Mouse (Mus musculus): ENCODE results near the gene Gm28374.

Gene Gm28374

GRCm38 (mm10) chr19:6057313-6058096, 24.6 kb downstream of the Gm28374 start, which contains the start of the genes Mrpl49 and Fau:
Mrpl49 (minus strand) TSS chr19:6057785.
Fau (plus strand) TSS chr19:6057844.
- peak; percentile 98 to 99 for DNase-seq (ENCODE audit: low spot score in 2 of 2)

- no peak for DNase-seq (ENCODE audit: low spot score in 2 of 2)
Observed at GRCm38 (mm10) chr19:6056696-6057095, 25.4 kb downstream of the Gm28374 start.

DNA sequence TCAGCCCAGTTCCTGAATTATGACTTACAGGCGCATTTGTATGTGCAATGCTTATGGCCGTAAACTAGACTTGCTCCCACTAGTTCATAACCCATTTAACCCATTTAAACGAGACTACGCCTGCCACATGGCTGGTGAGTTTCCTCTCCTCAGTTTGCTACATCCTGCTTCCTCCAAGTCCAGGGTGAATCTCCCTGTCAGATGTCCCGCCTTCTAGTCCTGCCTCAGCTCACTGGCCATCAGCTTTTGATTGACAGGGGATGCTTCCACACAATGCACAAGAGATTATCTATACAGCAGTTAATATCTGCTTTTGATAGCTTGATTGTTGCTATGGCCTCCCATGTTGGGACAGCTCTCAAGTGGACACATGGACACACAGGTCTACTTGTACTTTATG, 27.8 kb downstream of the Gm28374 start:
- no peak for DNase-seq (ENCODE audit: low spot score in 2 of 2)

DNA sequence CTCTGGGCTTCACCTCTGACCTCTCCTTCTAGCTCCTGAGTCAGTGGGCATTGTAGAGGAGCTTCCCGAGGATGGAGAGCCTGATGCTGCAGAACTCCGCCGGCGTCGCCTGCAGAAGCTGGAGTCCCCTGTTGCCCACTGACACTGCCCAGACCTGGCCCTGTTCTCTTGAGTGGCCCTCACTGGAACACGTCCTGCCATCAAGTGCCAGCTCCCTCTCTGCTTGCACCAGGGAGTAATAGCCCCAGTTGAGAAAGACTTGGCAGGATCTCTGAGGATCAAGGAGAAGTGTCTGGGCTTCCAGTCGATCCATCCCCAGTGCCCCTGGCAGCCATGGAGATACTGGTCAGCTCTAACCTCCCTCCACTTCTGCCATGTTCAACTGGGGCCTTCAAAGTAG, 29.5 kb downstream of the Gm28374 start:
- DNase-seq (ENCODE audit: low spot score in 2 of 2), result no peak

DNA sequence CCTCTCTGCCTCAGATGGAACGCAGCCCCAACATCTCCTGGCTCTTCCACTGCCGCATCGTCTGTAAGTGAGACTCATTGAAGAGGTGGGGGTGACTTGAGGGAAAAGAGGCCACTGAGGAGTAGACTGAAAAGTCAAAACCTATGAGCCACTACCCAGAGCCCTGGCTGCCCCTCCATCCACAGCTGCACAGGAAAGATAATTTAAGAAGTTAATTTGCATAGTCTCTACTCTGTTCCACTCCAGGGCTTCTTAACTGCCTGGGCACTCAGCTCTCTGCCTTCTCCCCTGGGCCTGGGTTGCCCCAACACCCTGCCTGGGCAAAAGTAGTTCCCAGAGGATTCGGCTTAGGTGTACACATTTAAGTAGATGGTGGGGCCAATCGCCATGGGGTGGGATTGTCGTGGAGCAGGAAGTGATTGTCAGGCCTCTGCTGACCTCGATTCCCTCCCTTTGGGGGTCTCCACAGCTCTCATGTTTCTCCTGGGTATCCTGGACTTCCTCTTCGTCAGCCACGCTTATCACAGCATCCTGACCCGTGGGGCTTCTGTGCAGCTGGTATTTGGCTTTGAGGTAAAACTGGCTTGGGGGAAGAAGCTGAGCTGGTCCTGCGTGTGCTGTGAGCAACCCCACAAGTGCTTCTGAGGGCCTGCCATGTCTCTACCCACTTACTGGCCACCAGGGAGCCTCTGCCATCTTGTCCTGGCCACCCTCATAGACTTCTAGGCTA, 33.2 kb downstream of the Gm28374 start:
- peak; percentile 83 to 86 for DNase-seq (ENCODE audit: low spot score in 2 of 2)

- DNase-seq (ENCODE audit: low spot score in 2 of 2), result no peak
Observed at GRCm38 (mm10) chr19:6047899-6048166, 34.2 kb downstream of the Gm28374 start.

DNA sequence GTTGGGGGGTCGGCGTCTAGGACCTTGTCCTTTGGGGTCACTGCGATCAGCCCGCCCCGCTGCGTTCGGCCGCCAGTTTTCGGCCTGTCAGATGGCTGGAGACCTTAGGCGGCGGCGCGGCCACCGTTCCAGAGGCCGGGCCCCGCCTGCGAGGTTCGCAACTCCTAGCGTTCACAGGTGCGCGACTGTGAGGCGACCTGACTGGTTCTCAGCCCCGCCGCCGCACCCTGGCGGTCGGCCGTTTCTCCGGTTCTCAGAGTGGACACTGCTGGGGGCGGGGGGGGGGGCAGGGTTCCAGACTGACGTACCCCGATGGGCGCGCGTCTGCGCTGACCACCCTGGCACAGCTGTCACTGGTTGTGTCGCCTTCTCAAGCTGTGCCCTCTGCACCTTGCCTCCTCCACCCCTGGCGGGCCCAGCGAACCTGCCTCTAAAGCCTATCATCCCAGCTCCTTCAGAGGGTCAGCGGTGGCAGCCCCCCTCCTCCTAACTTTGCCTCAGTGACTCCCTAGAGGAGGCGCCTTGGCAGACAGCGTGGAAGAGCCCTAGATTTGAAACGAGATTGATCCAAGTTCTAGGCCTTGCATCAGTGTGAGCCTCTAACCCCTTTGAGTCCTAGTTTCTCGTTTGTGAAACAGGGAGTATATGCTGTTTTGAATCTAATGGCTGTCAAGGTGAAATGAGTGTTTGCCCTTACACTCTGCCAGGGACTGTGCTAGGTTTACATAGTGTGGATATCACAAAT, 34.7 kb downstream of the Gm28374 start:
- DNase-seq (ENCODE audit: low spot score in 2 of 2), result no peak

DNA sequence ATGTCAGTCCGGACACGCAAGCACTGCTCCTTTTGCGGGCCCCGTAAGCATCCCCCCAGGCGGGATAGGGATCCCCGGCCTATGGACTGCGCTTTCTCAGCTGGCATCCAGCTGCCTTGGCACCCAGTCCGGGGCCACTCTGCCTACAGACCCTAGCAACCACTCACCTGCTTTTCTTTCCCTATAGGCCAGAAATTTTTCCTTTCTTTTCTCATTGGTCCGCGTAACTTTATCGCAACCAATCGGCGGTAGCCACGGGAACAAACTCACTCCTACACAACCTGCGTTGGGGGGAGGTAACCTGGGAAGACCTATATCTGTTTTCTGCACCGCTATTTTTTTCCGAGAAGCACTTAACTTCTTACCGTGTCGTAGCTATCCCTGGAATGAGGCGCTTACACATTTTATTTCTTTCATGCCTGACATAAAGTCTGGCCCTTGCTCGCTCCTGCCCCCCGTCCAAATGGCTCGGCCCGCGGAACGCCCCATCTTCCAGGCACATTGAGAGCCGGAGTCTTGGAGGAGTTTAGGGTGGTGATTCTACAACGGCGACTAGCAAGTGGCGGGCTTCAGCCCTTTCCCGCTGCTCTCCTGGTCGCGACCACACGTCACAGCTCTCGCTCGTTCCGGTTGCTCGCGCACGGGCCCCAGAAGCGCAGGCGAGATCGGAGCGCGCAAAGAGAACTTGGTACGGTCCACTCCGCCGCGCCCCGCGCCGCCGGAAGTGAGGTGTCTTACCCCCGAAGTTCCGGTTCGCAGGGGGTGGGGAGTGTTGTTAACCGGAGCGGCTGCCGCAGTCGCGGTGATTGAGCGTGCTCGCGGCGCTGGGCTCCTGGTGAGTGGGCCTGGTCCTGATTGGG, 35.5 kb downstream of the Gm28374 start, which contains the start of gene Syvn1:
Gene Syvn1, plus strand, starts transcription at position 283 of the 860 bp plus-strand sequence.
- DNase-seq (ENCODE audit: low spot score in 2 of 2), result peak; percentile 92 to 94

DNA sequence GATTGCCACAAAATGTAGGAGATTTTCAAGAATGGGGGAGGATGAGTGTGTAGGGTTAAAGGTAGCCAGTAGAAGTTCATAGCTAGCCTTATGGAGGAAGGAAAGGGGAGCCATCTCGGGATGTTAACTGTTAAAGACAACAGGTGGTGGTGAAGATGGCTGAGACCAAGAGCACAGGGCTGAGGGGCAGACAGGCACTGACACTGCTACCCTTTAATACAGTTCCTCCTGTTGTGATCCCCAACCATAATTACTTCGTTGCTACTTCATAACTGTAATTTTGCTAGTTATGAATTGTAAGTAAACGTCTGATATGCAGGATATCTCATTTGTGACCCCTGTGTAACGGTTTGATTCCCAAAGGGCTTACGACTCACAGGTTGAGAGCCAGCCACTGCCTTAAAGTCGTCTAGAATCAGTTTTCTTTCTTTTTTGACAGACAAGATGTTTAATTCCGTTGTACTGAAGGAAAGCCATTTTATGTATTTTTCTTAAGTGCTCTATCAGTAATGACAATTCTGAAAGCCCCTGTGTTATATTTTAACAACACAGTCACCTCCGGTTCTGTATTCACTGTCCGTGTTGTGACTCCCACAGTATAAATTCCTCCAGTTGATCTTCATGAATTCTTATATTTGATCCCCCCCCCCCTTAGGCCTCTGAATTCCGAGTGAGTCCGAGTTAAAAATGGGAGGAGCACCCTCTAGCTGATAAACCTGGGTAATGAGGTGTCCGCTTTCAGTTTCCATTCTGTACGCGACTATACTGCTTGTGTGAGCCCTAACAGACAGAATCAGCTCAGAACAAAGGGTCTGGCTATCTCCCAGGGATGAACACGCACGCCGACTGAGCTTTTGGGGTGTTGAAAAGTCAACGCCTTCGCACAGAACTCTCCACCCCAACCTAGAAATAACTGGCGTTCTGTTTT, 36.4 kb downstream of the Gm28374 start:
- peak; percentile 63 to 73 for DNase-seq (ENCODE audit: low spot score in 2 of 2)

DNA sequence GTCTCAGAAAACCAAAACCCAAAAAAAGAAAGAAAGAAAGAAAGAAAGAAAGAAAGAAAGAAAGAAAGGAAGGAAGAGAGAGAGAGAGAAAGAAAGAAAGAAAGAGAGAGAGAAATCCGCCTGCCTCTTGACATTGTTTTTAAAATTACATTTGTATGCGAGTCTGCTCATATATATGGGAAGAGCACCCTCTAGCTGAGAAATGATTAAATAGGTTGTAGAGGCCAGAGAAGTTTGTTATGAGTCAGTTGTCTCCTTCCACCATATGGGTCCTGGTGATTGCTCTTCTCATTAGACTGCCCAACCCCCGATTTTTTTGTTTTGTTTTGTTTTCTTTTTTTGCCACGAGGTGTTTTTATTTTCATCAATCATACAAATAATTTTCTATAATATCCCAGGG, 38.0 kb downstream of the Gm28374 start:
- peak in 1 of 2 experiments; percentile 42 for DNase-seq (ENCODE audit: low spot score in 2 of 2)

DNA sequence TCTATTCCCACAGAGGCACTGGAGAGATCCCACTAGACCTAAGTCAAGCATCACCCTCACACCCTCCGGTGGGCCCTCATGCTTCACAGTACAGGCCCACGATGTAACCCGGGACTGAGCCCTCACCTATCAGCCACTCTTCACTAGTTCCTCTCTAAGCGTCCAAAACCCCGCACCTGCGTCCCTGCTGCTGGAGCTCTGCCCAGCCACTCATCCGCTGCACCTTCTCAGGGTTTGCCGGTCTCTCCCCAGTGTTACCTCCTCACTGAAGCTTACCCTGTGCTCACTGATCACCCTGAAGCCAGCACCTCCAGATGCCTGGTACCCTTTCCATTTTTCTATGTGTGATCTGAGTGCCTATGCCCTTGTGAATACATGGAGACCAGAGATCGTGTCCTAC, 39.8 kb downstream of the Gm28374 start:
- DNase-seq (ENCODE audit: low spot score in 2 of 2), result no peak

DNA sequence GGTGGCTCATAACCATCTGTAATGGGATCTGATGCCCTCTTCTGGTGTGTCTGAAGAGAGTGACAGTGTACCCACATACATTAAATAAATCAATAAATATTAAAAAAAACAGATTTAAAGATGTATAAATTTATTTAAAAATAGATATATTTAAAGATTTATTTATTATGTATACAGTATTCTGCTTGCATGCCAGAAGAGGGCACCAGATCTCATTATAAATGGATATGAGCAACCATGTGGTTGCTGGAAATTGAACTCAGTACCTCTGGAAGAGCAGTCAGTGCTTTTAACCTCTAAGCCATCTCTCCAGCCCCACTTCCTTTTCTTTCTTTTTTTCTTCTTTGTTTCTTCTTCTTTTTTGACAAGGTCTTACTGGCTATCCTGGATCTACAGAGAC, 42.1 kb downstream of the Gm28374 start:
- DNase-seq (ENCODE audit: low spot score in 2 of 2), result no peak

DNA sequence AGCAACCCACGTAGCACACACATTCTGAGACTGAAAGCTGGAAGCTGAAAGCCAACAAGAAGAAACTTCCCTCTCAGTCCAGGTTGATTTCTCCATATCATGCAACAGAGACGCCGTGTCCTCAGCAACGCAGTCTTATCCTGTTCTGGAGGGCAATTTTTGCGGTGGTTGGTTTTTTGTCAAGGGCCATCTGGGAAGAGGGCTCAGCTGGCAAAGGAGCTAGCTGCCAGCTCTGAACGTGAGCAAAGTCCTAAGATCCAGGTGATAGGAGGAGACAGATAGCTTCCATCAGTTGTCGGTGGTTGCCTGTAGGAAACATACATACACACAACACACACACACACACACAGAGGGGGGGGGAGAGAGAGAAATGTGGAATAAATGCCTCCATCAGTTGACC, 43.7 kb downstream of the Gm28374 start:
- DNase-seq (ENCODE audit: low spot score in 2 of 2), result no peak

- DNase-seq (ENCODE audit: low spot score in 2 of 2), result no peak
Observed at GRCm38 (mm10) chr19:6037695-6038094, 44.4 kb downstream of the Gm28374 start.

GRCm38 (mm10) chr19:6035966-6036585, 46.0 kb downstream of the Gm28374 start:
- DNase-seq (ENCODE audit: low spot score in 2 of 2), result no peak

- DNase-seq (ENCODE audit: low spot score in 2 of 2), result no peak
Observed at GRCm38 (mm10) chr19:6030520-6031280, 51.4 kb downstream of the Gm28374 start.

DNA sequence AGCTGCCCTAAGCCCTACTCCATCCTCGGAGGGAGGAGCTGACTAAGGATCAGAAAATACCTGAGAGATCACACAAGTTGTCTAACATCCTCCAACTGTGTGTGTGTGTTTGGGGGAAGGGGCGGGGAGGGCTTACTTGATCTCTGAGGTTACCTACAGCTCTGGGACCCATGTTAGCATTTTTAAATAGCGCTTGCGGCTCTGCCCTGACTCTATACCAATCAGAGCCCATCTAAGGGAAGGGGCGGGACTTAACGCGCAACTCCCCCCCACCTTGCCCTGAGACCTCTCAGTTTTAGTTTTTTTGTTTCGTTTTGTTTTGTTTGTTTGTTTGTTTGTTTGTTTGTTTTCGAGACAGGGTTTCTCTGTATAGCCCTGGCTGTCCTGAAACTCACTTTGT, 52.6 kb downstream of the Gm28374 start:
- no peak for DNase-seq (ENCODE audit: low spot score in 2 of 2)

GRCm38 (mm10) chr19:6028991-6029390, 53.1 kb downstream of the Gm28374 start:
- DNase-seq (ENCODE audit: low spot score in 2 of 2), result no peak

Measured in spleen, postnatal 36 days (tissue).